Mouse (Mus musculus) activated CD4-positive, CD25-positive, alpha-beta regulatory T cell, adult 4 months (primary cell): ENCODE data around the gene Ap5b1. TPM values are rescaled to one million over a fixed set of nuclear protein-coding genes. Genes with fewer than 3 reads are reported as not detected.

Experiments used
- ATAC-seq: one replicate; pipeline ENCODE4 v1.8.0; 2017
- polyA plus RNA-seq, 2 experiments: library from polyadenylated mRNA; unstranded; fragments of 100-300 nt; shearing (Covaris generic); gene quantifications; one replicate each; pipeline ENCODE4 v1.2.1; 2017

Gene Ap5b1
- polyA plus RNA-seq, 2 experiments from 2014 or later = 5.1 to 8.6 TPM

- no peak for ATAC-seq
These were observed 45.1 kb downstream of the Ap5b1 start for GRCm38 (mm10) chr19:5612762-5613411.

DNA sequence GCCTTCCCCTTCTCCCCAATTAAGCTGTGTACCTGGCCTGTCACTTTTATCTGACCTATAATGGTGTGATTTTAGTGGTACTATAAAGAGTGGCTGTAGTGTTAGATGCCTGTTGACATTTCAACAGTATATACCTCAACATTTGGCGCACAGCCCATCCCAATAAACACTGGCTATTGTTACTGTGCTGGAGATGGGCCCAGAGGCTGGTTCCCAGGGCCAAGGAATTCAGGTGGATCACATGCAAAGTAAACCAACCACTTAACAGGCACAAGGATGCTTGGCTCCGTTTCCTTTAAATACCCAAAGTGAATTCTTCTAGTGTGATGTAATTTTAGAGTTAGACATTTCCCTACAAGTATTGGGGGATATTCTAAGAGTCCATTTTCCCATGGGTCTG, 47.1 kb downstream of the Ap5b1 start:
- ATAC-seq = no peak

DNA sequence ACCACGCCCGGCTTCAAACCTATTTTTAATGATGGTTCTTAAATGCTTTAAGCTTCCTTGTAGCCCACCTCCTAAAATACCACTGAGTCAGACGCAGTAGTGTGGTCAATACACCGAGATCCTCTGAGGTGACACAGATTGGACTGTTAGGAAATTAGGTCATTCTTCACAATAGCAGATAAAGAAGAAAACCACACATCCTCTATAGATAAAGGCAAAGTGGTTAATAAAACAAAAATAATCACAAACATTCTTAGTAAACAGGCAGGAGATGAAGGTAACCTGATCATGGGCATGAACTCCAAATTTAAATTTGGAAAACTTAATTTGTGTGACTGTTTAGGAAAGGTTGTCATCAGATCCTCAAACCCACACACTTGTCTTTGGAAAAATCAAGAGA, 52.2 kb downstream of the Ap5b1 start:
- no peak for ATAC-seq

Other genes with a start within 250 kb of the Ap5b1 start
- gene Catsper1, start 232.3 kb upstream of the Ap5b1 start, polyA plus RNA-seq = not detected
- gene Cst6, start 218.5 kb upstream of the Ap5b1 start, polyA plus RNA-seq = 1 to 10 TPM; 7.8 to 7.9 TPM
- gene Eif1ad, start 201.3 kb upstream of the Ap5b1 start, polyA plus RNA-seq = 10 to 100 TPM; 43.7 to 51.9 TPM
- gene Banf1, start 200.9 kb upstream of the Ap5b1 start, polyA plus RNA-seq = 100 to 1,000 TPM; 291 to 328 TPM
- 10 to 100 TPM; 16.7 to 34.3 TPM for gene Sart1, start 179.3 kb upstream of the Ap5b1 start, polyA plus RNA-seq
- not detected for gene Tsga10ip, start 165.5 kb upstream of the Ap5b1 start, polyA plus RNA-seq
- 10 to 100 TPM; 50.3 to 53.6 TPM for gene Drap1, start 143.0 kb upstream of the Ap5b1 start, polyA plus RNA-seq
- gene AI837181, start 142.9 kb upstream of the Ap5b1 start, polyA plus RNA-seq = 10 to 100 TPM; 17.6 to 18.6 TPM
- not detected for gene Fosl1, start 120.5 kb upstream of the Ap5b1 start, polyA plus RNA-seq
- 1 to 10 TPM; 1.1 to 1.2 TPM for gene Ccdc85b, start 110.1 kb upstream of the Ap5b1 start, polyA plus RNA-seq
- gene Fibp, start 107.4 kb upstream of the Ap5b1 start, polyA plus RNA-seq = 10 to 100 TPM; 65.0 to 84.0 TPM
- 100 to 1,000 TPM; 175 to 215 TPM for gene Ctsw, start 99.5 kb upstream of the Ap5b1 start, polyA plus RNA-seq
- 1 to 10 TPM; 1.5 to 1.9 TPM for gene Efemp2, start 94.1 kb upstream of the Ap5b1 start, polyA plus RNA-seq
- gene Mus81, start 79.6 kb upstream of the Ap5b1 start, polyA plus RNA-seq = 10 to 100 TPM; 34.3 to 39.7 TPM
- 1,000 to 10,000 TPM; 2,749 to 2,812 TPM for gene Cfl1, start 77.6 kb upstream of the Ap5b1 start, polyA plus RNA-seq
- under 1 TPM; 0.33 to 0.51 TPM for gene 1700020D05Rik, start 64.2 kb upstream of the Ap5b1 start, polyA plus RNA-seq
- gene Snx32, start 57.5 kb upstream of the Ap5b1 start, polyA plus RNA-seq = 10 to 100 TPM; 16.3 to 18.4 TPM
- not detected for gene Ovol1, start 7.4 kb upstream of the Ap5b1 start, polyA plus RNA-seq
- 10 to 100 TPM; 65.1 to 70.2 TPM for gene Rnaseh2c, start 33.8 kb downstream of the Ap5b1 start, polyA plus RNA-seq
- 10 to 100 TPM; 21.9 to 37.3 TPM for gene Kat5, start 42.2 kb downstream of the Ap5b1 start, polyA plus RNA-seq
- gene Rela, start 69.5 kb downstream of the Ap5b1 start, polyA plus RNA-seq = 100 to 1,000 TPM in 1 of 2 experiments, 10 to 100 TPM in 1; 96.1 to 107 TPM
- 10 to 100 TPM; 22.3 to 22.4 TPM for gene Sipa1, start 95.7 kb downstream of the Ap5b1 start, polyA plus RNA-seq
- 1 to 10 TPM; 7.8 to 9.2 TPM for gene Map3k11, start 120.7 kb downstream of the Ap5b1 start, polyA plus RNA-seq
- gene Pcnx3, start 120.9 kb downstream of the Ap5b1 start, polyA plus RNA-seq = 10 to 100 TPM; 20.6 to 21.7 TPM
- 1 to 10 TPM; 1.5 to 2.8 TPM for gene Kcnk7, start 136.3 kb downstream of the Ap5b1 start, polyA plus RNA-seq
- 10 to 100 TPM; 16.5 to 26.4 TPM for gene Ehbp1l1, start 158.3 kb downstream of the Ap5b1 start, polyA plus RNA-seq
- gene Fam89b, start 161.6 kb downstream of the Ap5b1 start, polyA plus RNA-seq = 10 to 100 TPM; 20.1 to 44.7 TPM
- not detected for gene Ltbp3, start 172.9 kb downstream of the Ap5b1 start, polyA plus RNA-seq
- gene Scyl1, start 203.4 kb downstream of the Ap5b1 start, polyA plus RNA-seq = 10 to 100 TPM in 1 of 2 experiments, 1 to 10 TPM in 1; 8.4 to 16.8 TPM